Mouse (Mus musculus): ENCODE data around the gene Ap2b1.

- TF ChIP-seq CTCF (IDR thresholded peaks at IDR 0.05; ENCODE audit: borderline replicate concordance, insufficient read depth, low read length) (no peak), POLR2A (IDR thresholded peaks at IDR 0.05; ENCODE audit: low read depth, low read length) (no peak)
These were observed 150.5 kb downstream of the Ap2b1 start for GRCm38 (mm10) chr11:83449298-83449697.

Measured in embryonic fibroblast, embryonic 13.5 days (primary cell).